Mouse (Mus musculus): ENCODE data around the gene Cav1. TPM values are rescaled to one million over a fixed set of nuclear protein-coding genes. Genes with fewer than 3 reads are reported as not detected.

Cav1 gene
- total and polyA plus RNA-seq, 3 experiments = 207 to 483 (median 212) TPM

GRCm38 (mm10) chr6:17348011-17348410, 41.9 kb downstream of the Cav1 start:
- Histone ChIP-seq H3K9ac (ENCODE audit: low read depth, low read length) (no peak overlapping the region), H3K27me3 (ENCODE audit: control insufficient read depth, insufficient read depth, low read length) (no peaks in the 10 kb centered on the region), H3K4me3 (no peak overlapping the region), H3K36me3 (ENCODE audit: control insufficient read depth, insufficient read depth, low read length) (no peaks in the 10 kb centered on the region; the same call in 1 of the 2 replicates), H3K4me1 (ENCODE audit: control insufficient read depth, insufficient read depth, low read length) (no peaks in the 10 kb centered on the region), H3K79me2 (replicated peaks; ENCODE audit: control insufficient read depth, insufficient read depth, low read length) (no peaks in the 10 kb centered on the region), H3K27ac (no peak overlapping the region)
- intact Hi-C loops (cut with DNase I) = no loop called here
- no peak for DNase-seq
- no peak for TF ChIP-seq EP300 (IDR thresholded peaks at IDR 0.05; ENCODE audit: insufficient read depth, low read depth, low read length)
- no peak for TF ChIP-seq POLR2A (IDR thresholded peaks at IDR 0.05; ENCODE audit: insufficient read depth, low read depth, low read length)
- no peak for TF ChIP-seq CTCF (IDR thresholded peaks at IDR 0.05)
- whole genome bisulfite sequencing = 44% methylated on average over 3 of the region's 3 CpGs

GRCm38 (mm10) chr6:17350803-17351202, 44.7 kb downstream of the Cav1 start:
- no peaks in the 10 kb centered on the region for H3K79me2 ChIP-seq (replicated peaks; ENCODE audit: control insufficient read depth, insufficient read depth, low read length)
- peaks cover 5% of the 10 kb centered on the region for H3K4me1 ChIP-seq (ENCODE audit: control insufficient read depth, insufficient read depth, low read length)
- no peak overlapping the region for H3K9ac ChIP-seq (ENCODE audit: low read depth, low read length)
- peaks cover 9% of the 10 kb centered on the region for H3K36me3 ChIP-seq (ENCODE audit: control insufficient read depth, insufficient read depth, low read length)
- H3K27me3 ChIP-seq (ENCODE audit: control insufficient read depth, insufficient read depth, low read length) = no peaks in the 10 kb centered on the region
- intact Hi-C loops (cut with DNase I) = no loop called here
- no peak overlapping the region for H3K4me3 ChIP-seq
- DNase-seq = no peak
- no peak for TF ChIP-seq EP300 (IDR thresholded peaks at IDR 0.05; ENCODE audit: insufficient read depth, low read depth, low read length)
- TF ChIP-seq CTCF (IDR thresholded peaks at IDR 0.05) = no peak
- TF ChIP-seq POLR2A (IDR thresholded peaks at IDR 0.05; ENCODE audit: insufficient read depth, low read depth, low read length) = no peak
- 70% methylated on average over 5 of the region's 5 CpGs for WGBS
- no peak overlapping the region for H3K27ac ChIP-seq

- peaks cover 4% of the 10 kb centered on the region for H3K36me3 ChIP-seq (ENCODE audit: control insufficient read depth, insufficient read depth, low read length)
- peak overlapping the region; percentile 37 for H3K27ac ChIP-seq
- 10% methylated on average over 6 of the region's 6 CpGs for WGBS
- peak; percentile 25 to 29 for DNase-seq
- TF ChIP-seq POLR2A (IDR thresholded peaks at IDR 0.05; ENCODE audit: insufficient read depth, low read depth, low read length) = no peak
- 0 out of 2 replicates have a peak, but pooled peaks have one; percentile 56 for TF ChIP-seq EP300 (IDR thresholded peaks at IDR 0.05; ENCODE audit: insufficient read depth, low read depth, low read length)
- TF ChIP-seq CTCF (IDR thresholded peaks at IDR 0.05) = peak; percentile 91
- no peaks in the 10 kb centered on the region for H3K79me2 ChIP-seq (replicated peaks; ENCODE audit: control insufficient read depth, insufficient read depth, low read length)
- peaks cover 1% of the 10 kb centered on the region for H3K4me1 ChIP-seq (ENCODE audit: control insufficient read depth, insufficient read depth, low read length)
- H3K4me3 ChIP-seq = no peak overlapping the region
- intact Hi-C loops (cut with DNase I) = loop anchor here (1.0 to 5.0 kb wide), 4 partner anchors 52 to 254 kb away; partner anchors contain the start of gene Cav1
- no peaks in the 10 kb centered on the region for H3K27me3 ChIP-seq (ENCODE audit: control insufficient read depth, insufficient read depth, low read length)
- H3K9ac ChIP-seq (ENCODE audit: low read depth, low read length) = no peak overlapping the region
Observed at GRCm38 (mm10) chr6:17358896-17359690, 53.0 kb downstream of the Cav1 start.

GRCm38 (mm10) chr6:17362771-17363170, 56.6 kb downstream of the Cav1 start:
- TF ChIP-seq POLR2A (IDR thresholded peaks at IDR 0.05; ENCODE audit: insufficient read depth, low read depth, low read length) (no peak), CTCF (IDR thresholded peaks at IDR 0.05) (peak; percentile 87)
- 32% methylated on average over 3 of the region's 3 CpGs for WGBS
- H3K27me3 ChIP-seq (ENCODE audit: control insufficient read depth, insufficient read depth, low read length) = no peaks in the 10 kb centered on the region
- no peak overlapping the region for H3K27ac ChIP-seq
- H3K4me3 ChIP-seq = no peak overlapping the region
- no peaks in the 10 kb centered on the region; the same call in 1 of the 2 replicates for H3K4me1 ChIP-seq (ENCODE audit: control insufficient read depth, insufficient read depth, low read length)
- no peaks in the 10 kb centered on the region for H3K36me3 ChIP-seq (ENCODE audit: control insufficient read depth, insufficient read depth, low read length)
- no peak overlapping the region for H3K9ac ChIP-seq (ENCODE audit: low read depth, low read length)
- no peaks in the 10 kb centered on the region for H3K79me2 ChIP-seq (replicated peaks; ENCODE audit: control insufficient read depth, insufficient read depth, low read length)
- intact Hi-C loops (cut with DNase I) = loop anchor here (1.0 to 5.0 kb wide), 2 partner anchors 227 to 335 kb away; no protein-coding TSS in a partner anchor
- DNase-seq = no peak

GRCm38 (mm10) chr6:17363446-17364179, 57.5 kb downstream of the Cav1 start:
- Histone ChIP-seq H3K36me3 (ENCODE audit: control insufficient read depth, insufficient read depth, low read length) (no peaks in the 10 kb centered on the region), H3K79me2 (replicated peaks; ENCODE audit: control insufficient read depth, insufficient read depth, low read length) (no peaks in the 10 kb centered on the region), H3K4me1 (ENCODE audit: control insufficient read depth, insufficient read depth, low read length) (no peaks in the 10 kb centered on the region; the same call in 1 of the 2 replicates), H3K27me3 (ENCODE audit: control insufficient read depth, insufficient read depth, low read length) (no peaks in the 10 kb centered on the region), H3K9ac (ENCODE audit: low read depth, low read length) (no peak overlapping the region), H3K4me3 (no peak overlapping the region), H3K27ac (no peak overlapping the region)
- TF ChIP-seq POLR2A (IDR thresholded peaks at IDR 0.05; ENCODE audit: insufficient read depth, low read depth, low read length) (no peak), EP300 (IDR thresholded peaks at IDR 0.05; ENCODE audit: insufficient read depth, low read depth, low read length) (no peak), CTCF (IDR thresholded peaks at IDR 0.05) (no peak)
- DNase-seq = no peak
- intact Hi-C loops (cut with DNase I) = loop anchor here (5.0 kb wide), 1 partner anchor 336 kb away; no protein-coding TSS in a partner anchor
- 51% methylated on average over 17 of the region's 17 CpGs for WGBS

Data from heart, adult 2 months (tissue).